Mouse (Mus musculus): ENCODE measurements around the gene Vezt.

Gene Vezt

GRCm38 (mm10) chr10:93945843-93946499 is 89.6 kb downstream of the Vezt start:
- TF ChIP-seq GATA4 (IDR thresholded peaks at IDR 0.05; ENCODE audit: insufficient replicate concordance, low read length), result no peak

- no peak for TF ChIP-seq GATA4 (IDR thresholded peaks at IDR 0.05; ENCODE audit: insufficient replicate concordance, low read length)
These were observed 90.3 kb downstream of the Vezt start for GRCm38 (mm10) chr10:93945364-93945763.

GRCm38 (mm10) chr10:93944241-93944640 is 91.4 kb downstream of the Vezt start:
- no peak for TF ChIP-seq GATA4 (IDR thresholded peaks at IDR 0.05; ENCODE audit: insufficient replicate concordance, low read length)

GRCm38 (mm10) chr10:93940279-93940678 is 95.3 kb downstream of the Vezt start:
- TF ChIP-seq GATA4 (IDR thresholded peaks at IDR 0.05; ENCODE audit: insufficient replicate concordance, low read length), result no peak

GRCm38 (mm10) chr10:93939676-93940075 is 95.9 kb downstream of the Vezt start:
- no peak for TF ChIP-seq GATA4 (IDR thresholded peaks at IDR 0.05; ENCODE audit: insufficient replicate concordance, low read length)

- no peak for TF ChIP-seq GATA4 (IDR thresholded peaks at IDR 0.05; ENCODE audit: insufficient replicate concordance, low read length)
These were observed 96.8 kb downstream of the Vezt start for GRCm38 (mm10) chr10:93938844-93939271.

- no peak for TF ChIP-seq GATA4 (IDR thresholded peaks at IDR 0.05; ENCODE audit: insufficient replicate concordance, low read length)
These were observed 101.6 kb downstream of the Vezt start for GRCm38 (mm10) chr10:93933980-93934379.

- TF ChIP-seq GATA4 (IDR thresholded peaks at IDR 0.05; ENCODE audit: insufficient replicate concordance, low read length), result no peak
These were observed 102.8 kb downstream of the Vezt start for GRCm38 (mm10) chr10:93932861-93933260.

GRCm38 (mm10) chr10:93932020-93932419 is 103.6 kb downstream of the Vezt start:
- TF ChIP-seq GATA4 (IDR thresholded peaks at IDR 0.05; ENCODE audit: insufficient replicate concordance, low read length), result no peak

GRCm38 (mm10) chr10:93931431-93931830 is 104.2 kb downstream of the Vezt start:
- no peak for TF ChIP-seq GATA4 (IDR thresholded peaks at IDR 0.05; ENCODE audit: insufficient replicate concordance, low read length)

GRCm38 (mm10) chr10:93930236-93930824 is 105.3 kb downstream of the Vezt start:
- TF ChIP-seq GATA4 (IDR thresholded peaks at IDR 0.05; ENCODE audit: insufficient replicate concordance, low read length), result no peak

GRCm38 (mm10) chr10:93924666-93925065 is 111.0 kb downstream of the Vezt start:
- TF ChIP-seq GATA4 (IDR thresholded peaks at IDR 0.05; ENCODE audit: insufficient replicate concordance, low read length), result no peak

GRCm38 (mm10) chr10:93921160-93921559 is 114.5 kb downstream of the Vezt start:
- no peak for TF ChIP-seq GATA4 (IDR thresholded peaks at IDR 0.05; ENCODE audit: insufficient replicate concordance, low read length)

- TF ChIP-seq GATA4 (IDR thresholded peaks at IDR 0.05; ENCODE audit: insufficient replicate concordance, low read length), result 0 out of 2 replicates have a peak, but pooled peaks have one; percentile 54
These were observed 116.4 kb downstream of the Vezt start for GRCm38 (mm10) chr10:93919227-93919626.

- peak; percentile 34; the same call in 1 of the 2 replicates for TF ChIP-seq GATA4 (IDR thresholded peaks at IDR 0.05; ENCODE audit: insufficient replicate concordance, low read length)
These were observed 116.9 kb downstream of the Vezt start for GRCm38 (mm10) chr10:93918701-93919100.

- TF ChIP-seq GATA4 (IDR thresholded peaks at IDR 0.05; ENCODE audit: insufficient replicate concordance, low read length), result no peak
These were observed 117.5 kb downstream of the Vezt start for GRCm38 (mm10) chr10:93918087-93918486.

- TF ChIP-seq GATA4 (IDR thresholded peaks at IDR 0.05; ENCODE audit: insufficient replicate concordance, low read length), result no peak
These were observed 118.8 kb downstream of the Vezt start for GRCm38 (mm10) chr10:93916778-93917177.

All from liver, adult (tissue).